Mouse (Mus musculus): ENCODE data around the gene Nat8.
"Not testable (repeated sequence)": the region's sequence is repeated elsewhere in the genome, so short reads cannot be mapped to it uniquely, and the experiment has no call there.

Nat8 gene

DNA sequence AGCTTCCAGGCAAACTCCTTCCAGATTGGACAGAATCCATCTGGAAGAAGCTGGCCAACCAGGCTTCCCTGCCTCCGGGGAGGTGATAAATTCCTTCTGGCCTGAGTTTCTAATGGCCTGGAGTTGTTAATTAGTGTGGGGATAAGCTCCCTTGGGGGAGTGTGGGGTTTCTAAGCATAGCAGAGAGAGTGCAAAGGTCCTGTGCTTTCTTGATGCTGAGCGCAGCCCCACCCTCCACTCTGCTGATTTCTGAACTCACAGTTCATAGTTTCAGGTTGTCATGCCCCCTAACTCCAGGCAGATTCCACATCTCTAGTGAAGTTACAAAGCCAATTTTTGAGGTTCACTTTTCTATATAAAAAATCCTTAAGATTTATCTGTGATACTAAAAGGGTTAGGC is 3.2 kb upstream of the Nat8 start:
- not testable (repeated sequence) for DNase-seq

DNA sequence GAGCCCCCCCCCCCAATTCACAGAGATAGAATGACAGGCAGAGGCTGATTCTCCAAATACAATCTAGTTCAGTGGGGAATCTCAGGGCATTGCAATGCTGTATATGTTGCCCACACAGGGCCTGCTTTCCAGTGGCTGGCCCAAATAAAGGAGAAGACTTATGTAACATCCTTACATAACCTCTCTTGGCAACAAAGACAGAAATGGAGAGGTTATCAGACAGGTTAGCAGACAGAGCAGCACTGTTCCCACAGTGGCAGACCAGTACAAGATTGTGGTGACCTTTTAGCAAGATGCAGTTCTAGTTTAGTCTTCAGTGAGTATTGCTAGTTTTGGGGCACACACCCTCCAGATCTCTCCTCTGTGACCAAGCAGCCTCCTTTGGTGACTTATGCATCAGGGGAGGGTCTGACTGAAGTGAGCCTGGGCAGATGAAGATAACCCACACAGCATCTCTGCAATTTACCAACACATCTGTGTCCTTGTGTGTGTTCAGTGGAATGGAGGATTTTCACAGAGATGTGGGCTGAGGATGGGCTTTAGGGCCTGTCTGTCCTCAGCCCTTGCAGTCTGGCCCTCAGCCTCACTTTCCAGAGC is 2.7 kb upstream of the Nat8 start:
- not testable (repeated sequence) for DNase-seq

DNA sequence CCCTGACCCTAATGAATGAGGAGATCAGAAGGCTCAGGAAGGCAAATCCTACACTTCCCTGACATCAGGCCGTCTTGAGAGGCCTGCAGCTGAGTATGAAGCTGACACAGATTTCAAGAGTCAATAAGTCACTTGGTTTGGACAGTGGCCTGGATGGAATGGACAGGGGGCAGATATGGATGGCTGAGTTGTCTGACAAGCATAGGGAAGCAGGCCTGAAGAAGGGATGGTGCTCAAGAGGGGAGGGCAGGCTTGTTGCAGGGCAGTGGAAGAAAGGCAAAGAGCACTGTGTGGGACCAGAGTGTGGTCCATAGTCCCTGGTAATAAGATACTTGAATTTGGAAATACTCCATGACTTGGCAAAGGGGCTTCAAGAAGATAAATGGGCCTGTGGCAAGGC is 2.4 kb downstream of the Nat8 start:
- no peak for DNase-seq

DNA sequence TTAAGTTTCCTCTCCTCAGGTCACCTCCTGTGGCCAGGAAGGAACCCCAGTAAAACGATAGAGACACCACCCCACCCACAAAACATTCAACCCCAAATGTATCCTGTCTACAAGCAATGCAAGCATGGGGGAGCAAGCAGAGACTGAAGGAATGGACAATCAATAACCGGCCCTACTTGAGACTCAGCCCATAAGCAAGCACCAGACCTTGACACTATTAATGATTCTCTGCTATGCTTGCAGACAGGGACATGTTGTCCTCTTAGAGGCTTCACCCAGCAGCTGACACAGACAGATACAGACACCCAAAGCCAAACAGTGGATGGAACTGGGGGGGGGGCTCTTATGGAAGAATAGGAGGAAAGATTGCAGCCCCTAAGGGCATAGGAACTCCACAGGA is 6.0 kb downstream of the Nat8 start:
- no peak for DNase-seq

DNA sequence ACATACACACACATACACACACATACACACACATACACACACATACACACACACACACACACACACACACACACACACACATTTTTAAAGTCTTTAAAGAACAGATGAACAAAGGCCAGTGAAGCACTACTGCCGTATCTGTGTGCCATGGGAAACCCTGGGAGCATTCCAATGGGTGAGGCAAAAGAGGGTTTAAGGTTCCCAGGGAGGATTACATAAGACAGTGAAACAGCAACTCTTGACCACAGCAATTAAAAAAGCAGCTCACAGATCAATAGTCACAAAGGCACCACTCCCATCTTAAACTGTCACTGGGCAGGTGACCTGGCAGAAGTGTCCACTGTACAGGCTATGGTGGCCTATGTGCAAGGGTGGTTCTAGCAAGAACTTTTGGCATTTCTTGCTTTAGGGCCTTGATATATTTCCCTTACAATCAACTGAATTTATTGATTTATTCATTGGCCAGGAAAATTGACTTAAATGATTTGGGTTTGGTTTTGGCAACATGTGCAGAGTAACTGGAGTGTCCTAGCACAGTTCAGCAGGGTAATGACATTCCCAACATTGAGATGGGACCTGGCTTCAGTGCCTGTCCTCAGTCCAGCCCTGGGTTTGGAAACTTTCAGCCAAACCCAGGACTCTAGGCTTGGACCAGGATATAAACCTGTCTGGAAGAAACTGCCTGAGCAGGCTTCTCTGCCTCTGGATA is 8.3 kb downstream of the Nat8 start:
- no peak for DNase-seq

DNA sequence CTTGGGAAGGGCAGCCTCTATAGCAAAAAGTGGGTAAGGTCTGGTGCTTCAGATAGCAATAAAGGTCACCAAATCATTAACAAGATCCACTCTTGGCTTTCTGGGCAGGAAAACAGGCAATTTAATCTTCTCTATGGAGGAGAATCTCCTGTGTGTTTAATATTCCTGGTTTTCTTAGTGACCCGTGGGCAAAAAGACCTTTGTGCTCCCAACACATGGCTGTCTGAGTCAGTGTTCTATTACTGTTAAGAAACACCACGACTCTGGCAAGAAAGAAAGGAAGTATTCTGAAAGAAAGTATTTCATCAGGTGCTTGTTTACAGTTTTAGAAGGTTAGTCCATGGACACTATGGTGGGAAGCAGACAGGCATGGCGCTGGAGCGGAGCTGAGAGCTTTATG is 9.6 kb downstream of the Nat8 start:
- DNase-seq = no peak

DNA sequence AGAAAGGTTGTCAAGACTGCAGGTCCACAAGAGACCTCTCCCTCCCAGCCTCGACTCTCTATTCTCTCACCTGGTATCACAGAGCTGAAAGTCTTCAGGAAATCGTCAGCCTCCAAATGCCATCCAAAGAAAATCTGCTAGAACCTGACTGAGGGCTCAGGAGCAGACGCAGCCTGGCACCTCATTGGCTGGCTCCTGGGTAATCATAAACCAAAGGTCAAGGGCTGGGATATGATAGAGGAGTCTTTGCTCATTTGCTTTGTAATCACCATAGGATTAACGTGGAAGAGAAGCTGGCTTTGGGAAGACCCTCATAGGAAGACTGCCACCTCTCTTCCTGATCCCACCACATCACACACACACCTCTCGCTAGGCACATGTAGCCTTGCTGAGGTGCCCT is 11.0 kb downstream of the Nat8 start, which contains the start of the genes Nat8f6 and Nat8f5:
TSS of gene Nat8f6 (minus strand) at position 118 of the 400 bp plus-strand sequence.
TSS of gene Nat8f5 (minus strand) at position 136 of the 400 bp plus-strand sequence.
- DNase-seq = no peak

DNA sequence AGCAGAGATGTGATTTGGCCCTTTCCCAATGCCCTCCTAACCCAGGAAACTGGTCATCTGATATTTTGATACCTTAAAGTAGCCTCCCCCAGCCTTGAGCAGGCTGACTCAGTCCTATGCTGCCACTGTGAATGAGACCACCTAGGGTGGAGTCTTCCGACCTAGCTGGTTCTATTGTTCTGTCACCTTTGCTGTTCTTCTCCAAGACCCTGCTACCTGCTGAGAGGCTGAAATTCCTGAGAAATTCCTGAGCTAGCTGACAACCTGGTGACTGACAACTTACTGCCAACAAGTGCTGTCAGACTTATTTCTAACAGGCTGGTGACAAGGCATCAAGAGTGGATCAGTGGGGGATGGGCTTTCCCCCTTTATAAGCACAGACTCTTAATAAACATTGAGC is 13.5 kb downstream of the Nat8 start:
- no peak for DNase-seq

DNA sequence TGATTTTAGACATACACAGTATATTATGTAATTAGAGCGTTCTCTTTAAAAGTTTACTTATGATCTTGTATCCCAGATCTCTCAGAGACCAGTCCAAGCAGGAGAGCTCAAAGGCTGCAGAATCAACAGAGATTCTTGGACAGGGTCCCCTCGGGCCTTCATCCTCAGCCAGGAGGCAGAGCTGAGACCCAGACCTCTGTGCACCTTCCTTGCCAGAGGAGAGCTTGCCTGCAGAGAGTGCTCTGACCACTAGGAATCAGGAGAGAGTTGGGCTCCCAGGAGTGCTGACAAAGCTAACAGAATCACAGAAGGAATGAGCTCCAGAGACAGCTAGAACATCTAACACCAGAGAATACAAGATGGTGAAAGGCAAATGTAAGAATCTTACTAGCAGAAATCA is 18.5 kb downstream of the Nat8 start:
- DNase-seq = no peak

DNA sequence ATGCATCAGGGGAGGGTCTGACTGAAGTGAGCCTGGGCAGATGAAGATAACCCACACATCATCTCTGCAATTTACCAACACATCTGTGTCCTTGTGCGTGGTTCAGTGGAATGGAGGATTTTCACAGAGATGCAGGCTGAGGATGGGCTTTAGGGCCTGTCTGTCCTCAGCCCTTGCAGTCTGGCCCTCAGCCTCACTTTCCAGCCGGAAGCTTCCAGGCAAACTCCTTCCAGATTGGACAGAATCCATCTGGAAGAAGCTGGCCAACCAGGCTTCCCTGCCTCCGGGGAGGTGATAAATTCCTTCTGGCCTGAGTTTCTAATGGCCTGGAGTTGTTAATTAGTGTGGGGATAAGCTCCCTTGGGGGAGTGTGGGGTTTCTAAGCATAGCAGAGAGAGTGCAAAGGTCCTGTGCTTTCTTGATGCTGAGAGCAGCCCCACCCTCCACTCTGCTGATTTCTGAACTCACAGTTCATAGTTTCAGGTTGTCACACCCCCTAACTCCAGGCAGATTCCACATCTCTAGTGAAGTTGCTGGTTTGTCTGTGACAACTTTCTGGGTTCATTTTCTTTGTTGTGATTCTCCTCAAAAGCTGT is 20.8 kb downstream of the Nat8 start:
- not testable (repeated sequence) for DNase-seq

DNA sequence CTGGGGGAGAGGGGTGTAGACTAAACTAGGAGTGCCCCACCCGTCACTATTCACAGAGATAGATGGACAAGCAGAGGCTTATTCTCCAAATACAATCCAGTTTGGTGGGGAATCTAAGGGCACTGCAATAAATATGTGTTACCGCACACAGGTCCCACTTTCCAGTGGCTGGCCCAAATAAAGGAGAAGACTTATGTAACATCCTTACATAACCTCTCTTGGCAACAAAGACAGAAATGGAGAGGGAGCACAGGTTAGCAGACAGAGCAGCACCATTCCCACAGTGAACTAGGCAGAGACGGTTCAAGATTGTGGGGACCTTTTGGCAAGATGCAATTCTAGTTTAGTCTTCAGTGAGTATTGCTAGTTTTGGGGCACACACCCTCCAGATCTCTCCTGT is 21.4 kb downstream of the Nat8 start:
- not testable (repeated sequence) for DNase-seq

DNA sequence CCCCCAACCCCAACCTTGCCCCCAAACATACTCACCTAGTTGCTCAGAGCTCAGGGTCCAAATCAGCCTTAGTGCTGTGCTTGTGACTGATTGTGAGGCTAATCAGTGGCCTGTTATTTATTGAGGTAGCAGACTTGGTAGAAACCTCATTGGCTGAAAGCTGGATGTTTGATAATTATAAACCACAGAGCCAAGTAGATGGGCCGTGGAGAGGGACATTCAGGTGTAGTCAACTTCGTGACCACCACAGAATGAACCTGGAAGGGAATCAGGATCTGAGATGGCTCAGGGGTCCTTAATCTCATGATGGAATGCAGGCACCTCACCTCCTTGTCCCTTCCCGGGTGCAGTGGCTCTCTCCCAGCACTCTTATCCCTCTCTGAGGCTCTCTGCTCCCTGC is 22.1 kb downstream of the Nat8 start:
- not testable (repeated sequence) for DNase-seq

DNA sequence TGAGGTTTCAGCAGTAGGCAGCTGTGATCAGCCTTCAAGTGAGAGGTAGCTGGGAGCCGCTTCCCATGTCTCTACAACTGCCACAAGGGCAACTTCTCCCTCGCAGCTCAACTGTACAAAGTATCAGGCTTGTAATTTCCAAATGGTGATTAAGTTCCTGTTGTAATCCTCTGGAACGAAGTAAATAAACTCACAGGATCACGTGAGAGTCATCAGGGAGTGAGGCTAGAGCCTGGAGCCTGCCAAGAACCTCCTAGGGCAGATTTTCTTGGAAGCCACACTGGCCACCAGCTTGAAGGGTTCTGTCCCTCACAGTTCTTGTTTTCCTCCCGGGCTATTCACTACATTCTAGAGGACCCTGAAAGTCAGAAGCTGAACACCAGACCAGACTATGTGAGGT is 28.7 kb downstream of the Nat8 start:
- DNase-seq = not testable (repeated sequence)

Measured in cerebellum, postnatal 10 days (tissue).